Mouse (Mus musculus): ENCODE data around the gene Adh4. TPM values are rescaled to one million over a fixed set of nuclear protein-coding genes. Genes with fewer than 3 reads are reported as not detected.

Gene Adh4
- polyA plus RNA-seq, 1 experiment = not detected

- no peak for TF ChIP-seq POLR2A (IDR thresholded peaks at IDR 0.05; ENCODE audit: extremely low read depth, insufficient read depth, low read length)
- TF ChIP-seq CTCF (IDR thresholded peaks at IDR 0.05; ENCODE audit: extremely low read depth, insufficient read depth, low read length) = no peak
- Histone ChIP-seq H3K4me3 (ENCODE audit: insufficient read depth, low read length) (no peak overlapping the region), H3K4me1 (ENCODE audit: control insufficient read depth, insufficient read depth, low read length) (no peaks in the 10 kb centered on the region), H3K27ac (ENCODE audit: insufficient read depth, low read length) (no peak overlapping the region)
Measured at GRCm38 (mm10) chr3:138405840-138406239, 9.4 kb upstream of the Adh4 start.

GRCm38 (mm10) chr3:138407920-138408319, 7.3 kb upstream of the Adh4 start:
- no peak for TF ChIP-seq CTCF (IDR thresholded peaks at IDR 0.05; ENCODE audit: extremely low read depth, insufficient read depth, low read length)
- no peak for TF ChIP-seq POLR2A (IDR thresholded peaks at IDR 0.05; ENCODE audit: extremely low read depth, insufficient read depth, low read length)
- H3K4me3 ChIP-seq (ENCODE audit: insufficient read depth, low read length) = no peak overlapping the region
- H3K27ac ChIP-seq (ENCODE audit: insufficient read depth, low read length) = no peak overlapping the region
- H3K4me1 ChIP-seq (ENCODE audit: control insufficient read depth, insufficient read depth, low read length) = no peaks in the 10 kb centered on the region

GRCm38 (mm10) chr3:138409585-138409984, 5.7 kb upstream of the Adh4 start:
- no peak overlapping the region for H3K4me3 ChIP-seq (ENCODE audit: insufficient read depth, low read length)
- no peak for TF ChIP-seq POLR2A (IDR thresholded peaks at IDR 0.05; ENCODE audit: extremely low read depth, insufficient read depth, low read length)
- no peak for TF ChIP-seq CTCF (IDR thresholded peaks at IDR 0.05; ENCODE audit: extremely low read depth, insufficient read depth, low read length)
- H3K27ac ChIP-seq (ENCODE audit: insufficient read depth, low read length) = no peak overlapping the region
- H3K4me1 ChIP-seq (ENCODE audit: control insufficient read depth, insufficient read depth, low read length) = no peaks in the 10 kb centered on the region

GRCm38 (mm10) chr3:138410211-138410610, 5.1 kb upstream of the Adh4 start:
- Histone ChIP-seq H3K4me1 (ENCODE audit: control insufficient read depth, insufficient read depth, low read length) (no peaks in the 10 kb centered on the region), H3K4me3 (ENCODE audit: insufficient read depth, low read length) (no peak overlapping the region), H3K27ac (ENCODE audit: insufficient read depth, low read length) (no peak overlapping the region)
- TF ChIP-seq CTCF (IDR thresholded peaks at IDR 0.05; ENCODE audit: extremely low read depth, insufficient read depth, low read length) (no peak), POLR2A (IDR thresholded peaks at IDR 0.05; ENCODE audit: extremely low read depth, insufficient read depth, low read length) (no peak)

GRCm38 (mm10) chr3:138419369-138419768, 4.1 kb downstream of the Adh4 start:
- Histone ChIP-seq H3K27ac (ENCODE audit: insufficient read depth, low read length) (no peak overlapping the region), H3K4me3 (ENCODE audit: insufficient read depth, low read length) (no peak overlapping the region), H3K4me1 (ENCODE audit: control insufficient read depth, insufficient read depth, low read length) (no peaks in the 10 kb centered on the region)
- no peak for TF ChIP-seq POLR2A (IDR thresholded peaks at IDR 0.05; ENCODE audit: extremely low read depth, insufficient read depth, low read length)

- no peaks in the 10 kb centered on the region for H3K4me1 ChIP-seq (ENCODE audit: control insufficient read depth, insufficient read depth, low read length)
- no peak overlapping the region for H3K27ac ChIP-seq (ENCODE audit: insufficient read depth, low read length)
- no peak overlapping the region for H3K4me3 ChIP-seq (ENCODE audit: insufficient read depth, low read length)
- TF ChIP-seq CTCF (IDR thresholded peaks at IDR 0.05; ENCODE audit: extremely low read depth, insufficient read depth, low read length) (no peak), POLR2A (IDR thresholded peaks at IDR 0.05; ENCODE audit: extremely low read depth, insufficient read depth, low read length) (no peak)
Measured at GRCm38 (mm10) chr3:138420385-138420784, 5.1 kb downstream of the Adh4 start.

GRCm38 (mm10) chr3:138423664-138424063, 8.4 kb downstream of the Adh4 start:
- H3K4me3 ChIP-seq (ENCODE audit: insufficient read depth, low read length) = no peak overlapping the region
- H3K27ac ChIP-seq (ENCODE audit: insufficient read depth, low read length) = no peak overlapping the region
- no peaks in the 10 kb centered on the region for H3K4me1 ChIP-seq (ENCODE audit: control insufficient read depth, insufficient read depth, low read length)
- TF ChIP-seq CTCF (IDR thresholded peaks at IDR 0.05; ENCODE audit: extremely low read depth, insufficient read depth, low read length) (no peak), POLR2A (IDR thresholded peaks at IDR 0.05; ENCODE audit: extremely low read depth, insufficient read depth, low read length) (no peak)

GRCm38 (mm10) chr3:138424247-138424646, 9.0 kb downstream of the Adh4 start:
- no peak overlapping the region for H3K4me3 ChIP-seq (ENCODE audit: insufficient read depth, low read length)
- H3K27ac ChIP-seq (ENCODE audit: insufficient read depth, low read length) = no peak overlapping the region
- TF ChIP-seq CTCF (IDR thresholded peaks at IDR 0.05; ENCODE audit: extremely low read depth, insufficient read depth, low read length) = no peak
- no peaks in the 10 kb centered on the region for H3K4me1 ChIP-seq (ENCODE audit: control insufficient read depth, insufficient read depth, low read length)

GRCm38 (mm10) chr3:138430360-138430976, 15.2 kb downstream of the Adh4 start:
- H3K27ac ChIP-seq (ENCODE audit: insufficient read depth, low read length) = no peak overlapping the region
- TF ChIP-seq POLR2A (IDR thresholded peaks at IDR 0.05; ENCODE audit: extremely low read depth, insufficient read depth, low read length) (no peak), CTCF (IDR thresholded peaks at IDR 0.05; ENCODE audit: extremely low read depth, insufficient read depth, low read length) (no peak)
- no peaks in the 10 kb centered on the region for H3K4me1 ChIP-seq (ENCODE audit: control insufficient read depth, insufficient read depth, low read length)
- no peak overlapping the region for H3K4me3 ChIP-seq (ENCODE audit: insufficient read depth, low read length)

- TF ChIP-seq CTCF (IDR thresholded peaks at IDR 0.05; ENCODE audit: extremely low read depth, insufficient read depth, low read length) (no peak), POLR2A (IDR thresholded peaks at IDR 0.05; ENCODE audit: extremely low read depth, insufficient read depth, low read length) (no peak)
- H3K27ac ChIP-seq (ENCODE audit: insufficient read depth, low read length) = no peak overlapping the region
- H3K4me1 ChIP-seq (ENCODE audit: control insufficient read depth, insufficient read depth, low read length) = no peaks in the 10 kb centered on the region
- no peak overlapping the region for H3K4me3 ChIP-seq (ENCODE audit: insufficient read depth, low read length)
Measured at GRCm38 (mm10) chr3:138431835-138432234, 16.6 kb downstream of the Adh4 start.
